Mouse (Mus musculus): Measurements from ENCODE around the gene Rbms3. TPM values are rescaled to one million over a fixed set of nuclear protein-coding genes. Genes with fewer than 3 reads are reported as not detected.

Rbms3 gene
- total and polyA plus RNA-seq, 2 experiments: 2.4 to 4.0 TPM

DNA sequence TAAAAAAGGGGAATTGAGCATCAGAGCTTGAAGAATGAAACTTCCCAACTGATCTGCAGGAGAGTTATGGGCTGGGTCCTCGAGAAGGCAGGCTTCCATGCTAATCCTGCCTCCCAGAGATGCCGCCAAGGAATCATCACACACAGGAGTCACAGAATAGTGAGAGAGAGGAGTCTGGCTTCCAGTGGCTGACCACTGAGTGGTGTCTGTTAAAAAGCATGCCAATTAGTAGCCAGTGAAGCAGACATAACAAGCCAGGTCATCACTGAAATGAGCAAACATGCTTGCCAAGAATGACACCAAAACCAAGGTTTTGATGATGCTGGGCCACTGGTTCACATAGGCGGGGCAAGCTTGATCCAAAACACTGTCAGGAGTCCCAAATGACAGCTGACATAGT is 441.3 kb downstream of the Rbms3 start:
- WGBS: 81% methylated on average over 3 of the region's 3 CpGs
- no peaks in the 10 kb centered on the region for H3K36me3 ChIP-seq (ENCODE audit: control insufficient read depth, insufficient read depth, low read length)
- TF ChIP-seq POLR2A (IDR thresholded peaks at IDR 0.05; ENCODE audit: extremely low read depth, insufficient read depth, low read length) (no peak), CTCF (IDR thresholded peaks at IDR 0.05; ENCODE audit: low read depth, low read length) (no peak)

DNA sequence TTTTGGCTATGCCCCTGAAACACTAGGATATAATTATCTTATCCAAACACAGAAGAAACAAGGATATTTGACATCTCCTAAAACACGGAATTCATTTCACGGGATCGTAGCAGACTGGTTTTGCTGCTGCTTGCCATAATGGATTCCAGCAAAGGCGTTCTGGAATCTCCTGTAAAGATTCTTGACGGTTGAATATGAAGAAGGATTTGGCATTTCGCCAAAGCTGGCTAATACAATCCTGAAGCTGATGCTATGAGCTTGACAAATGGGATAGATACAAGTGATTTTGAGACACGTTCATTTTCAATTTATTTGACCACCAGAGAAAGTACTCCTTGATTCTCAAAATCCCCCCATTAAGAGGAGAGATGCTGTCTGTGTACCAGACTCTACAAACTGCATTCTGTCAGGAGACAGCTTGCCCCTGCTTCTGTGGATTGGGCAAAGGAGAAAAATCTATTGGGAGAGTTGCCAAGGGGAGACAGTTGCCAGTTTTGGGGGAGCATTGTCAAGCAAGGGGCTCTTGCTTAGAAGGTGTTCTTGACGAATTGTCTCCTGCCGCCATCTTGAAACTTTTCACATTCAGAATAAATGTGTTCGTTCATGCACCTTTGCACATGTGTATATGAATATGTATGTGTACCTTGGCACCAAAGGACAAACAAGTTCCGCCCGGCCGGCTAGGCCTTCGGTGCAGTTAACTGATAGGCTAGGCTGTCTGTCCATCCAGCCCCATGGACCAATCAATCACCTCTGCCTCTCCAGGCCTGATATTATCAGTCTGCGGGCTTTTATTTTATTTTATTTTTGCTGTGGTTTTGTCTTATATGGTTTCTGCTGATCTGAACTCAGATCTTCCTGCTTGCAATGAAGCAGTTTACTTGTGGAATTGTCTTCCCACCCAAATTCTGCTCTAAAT is 442.3 kb downstream of the Rbms3 start:
- Histone ChIP-seq H3K4me1 (ENCODE audit: control insufficient read depth, insufficient read depth, low read length) (no peaks in the 10 kb centered on the region), H3K27me3 (ENCODE audit: control insufficient read depth, insufficient read depth, low read length) (no peaks in the 10 kb centered on the region), H3K9ac (ENCODE audit: low read depth, low read length) (no peak overlapping the region), H3K4me3 (ENCODE audit: insufficient read depth, low read depth, low read length) (no peak overlapping the region), H3K36me3 (ENCODE audit: control insufficient read depth, insufficient read depth, low read length) (no peaks in the 10 kb centered on the region), H3K27ac (replicated peaks; ENCODE audit: insufficient read depth, low read depth, low read length) (no peak overlapping the region), H3K79me2 (ENCODE audit: control insufficient read depth, insufficient read depth, low read length) (no peaks in the 10 kb centered on the region)
- WGBS: 91% methylated on average over 15 of the region's 15 CpGs
- TF ChIP-seq CTCF (IDR thresholded peaks at IDR 0.05; ENCODE audit: low read depth, low read length) (no peak), POLR2A (IDR thresholded peaks at IDR 0.05; ENCODE audit: extremely low read depth, insufficient read depth, low read length) (no peak)
- no peak for DNase-seq (ENCODE audit: extremely low read depth, low read depth, low spot score)

More for the DNA sequence above, 441.3 kb downstream of the Rbms3 start:
- Histone ChIP-seq H3K79me2 (ENCODE audit: control insufficient read depth, insufficient read depth, low read length) (no peaks in the 10 kb centered on the region), H3K27ac (replicated peaks; ENCODE audit: insufficient read depth, low read depth, low read length) (no peak overlapping the region), H3K9ac (ENCODE audit: low read depth, low read length) (no peak overlapping the region), H3K27me3 (ENCODE audit: control insufficient read depth, insufficient read depth, low read length) (no peaks in the 10 kb centered on the region), H3K4me1 (ENCODE audit: control insufficient read depth, insufficient read depth, low read length) (no peaks in the 10 kb centered on the region), H3K4me3 (ENCODE audit: insufficient read depth, low read depth, low read length) (no peak overlapping the region)
- no peak for DNase-seq (ENCODE audit: extremely low read depth, low read depth, low spot score)

DNA sequence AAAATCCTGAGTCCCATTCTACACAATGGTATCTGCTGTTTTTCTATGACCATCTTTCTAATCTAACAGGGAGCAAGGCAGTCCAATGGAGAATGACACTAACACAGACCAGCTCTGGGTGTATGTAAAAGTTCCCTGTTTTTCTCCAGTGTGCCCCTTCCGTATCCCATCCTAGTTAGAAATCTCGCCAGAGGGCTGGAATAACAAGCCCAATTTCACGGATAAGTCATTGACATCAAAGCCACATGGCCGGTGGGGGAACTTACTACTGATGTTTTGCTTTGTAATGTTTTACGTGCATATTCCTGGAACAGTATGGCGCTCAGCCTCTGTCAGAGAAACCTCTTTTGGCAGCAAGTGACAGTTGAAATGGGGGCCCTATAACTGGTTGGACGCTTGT is 449.1 kb downstream of the Rbms3 start:
- Histone ChIP-seq H3K27me3 (ENCODE audit: control insufficient read depth, insufficient read depth, low read length) (no peaks in the 10 kb centered on the region), H3K9ac (ENCODE audit: low read depth, low read length) (no peak overlapping the region), H3K27ac (replicated peaks; ENCODE audit: insufficient read depth, low read depth, low read length) (no peak overlapping the region), H3K36me3 (ENCODE audit: control insufficient read depth, insufficient read depth, low read length) (no peaks in the 10 kb centered on the region), H3K79me2 (ENCODE audit: control insufficient read depth, insufficient read depth, low read length) (no peaks in the 10 kb centered on the region), H3K4me3 (ENCODE audit: insufficient read depth, low read depth, low read length) (no peak overlapping the region), H3K4me1 (ENCODE audit: control insufficient read depth, insufficient read depth, low read length) (no peaks in the 10 kb centered on the region)
- DNase-seq (ENCODE audit: extremely low read depth, low read depth, low spot score): no peak
- TF ChIP-seq POLR2A (IDR thresholded peaks at IDR 0.05; ENCODE audit: extremely low read depth, insufficient read depth, low read length) (no peak), CTCF (IDR thresholded peaks at IDR 0.05; ENCODE audit: low read depth, low read length) (no peak)
- WGBS: 90% methylated on average over 7 of the region's 7 CpGs

DNA sequence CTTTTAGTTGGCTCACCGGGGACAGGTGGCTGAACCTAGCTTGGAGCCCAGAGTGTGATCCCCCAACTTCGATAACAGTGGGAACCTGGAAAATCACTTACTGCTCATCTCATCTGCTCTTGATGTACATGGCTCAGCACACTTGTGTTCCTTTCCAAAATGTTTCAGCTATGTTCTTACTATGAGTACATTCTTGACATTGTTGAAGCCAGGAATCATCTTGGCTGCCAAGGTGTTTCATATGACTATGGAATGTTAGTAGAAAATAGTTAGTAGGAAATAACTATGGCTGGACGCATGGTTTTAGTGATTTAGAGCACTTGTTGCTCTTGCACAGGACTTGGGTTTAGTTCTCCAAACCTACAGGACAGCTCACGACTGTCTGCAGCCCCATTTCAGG is 451.3 kb downstream of the Rbms3 start:
- Histone ChIP-seq H3K4me3 (ENCODE audit: insufficient read depth, low read depth, low read length) (no peak overlapping the region), H3K79me2 (ENCODE audit: control insufficient read depth, insufficient read depth, low read length) (no peaks in the 10 kb centered on the region), H3K27me3 (ENCODE audit: control insufficient read depth, insufficient read depth, low read length) (no peaks in the 10 kb centered on the region), H3K9ac (ENCODE audit: low read depth, low read length) (no peak overlapping the region), H3K4me1 (ENCODE audit: control insufficient read depth, insufficient read depth, low read length) (no peaks in the 10 kb centered on the region), H3K27ac (replicated peaks; ENCODE audit: insufficient read depth, low read depth, low read length) (no peak overlapping the region), H3K36me3 (ENCODE audit: control insufficient read depth, insufficient read depth, low read length) (no peaks in the 10 kb centered on the region)
- WGBS: 93% methylated on average over 4 of the region's 4 CpGs
- DNase-seq (ENCODE audit: extremely low read depth, low read depth, low spot score): no peak
- TF ChIP-seq CTCF (IDR thresholded peaks at IDR 0.05; ENCODE audit: low read depth, low read length): no peak
- TF ChIP-seq POLR2A (IDR thresholded peaks at IDR 0.05; ENCODE audit: extremely low read depth, insufficient read depth, low read length): no peak

DNA sequence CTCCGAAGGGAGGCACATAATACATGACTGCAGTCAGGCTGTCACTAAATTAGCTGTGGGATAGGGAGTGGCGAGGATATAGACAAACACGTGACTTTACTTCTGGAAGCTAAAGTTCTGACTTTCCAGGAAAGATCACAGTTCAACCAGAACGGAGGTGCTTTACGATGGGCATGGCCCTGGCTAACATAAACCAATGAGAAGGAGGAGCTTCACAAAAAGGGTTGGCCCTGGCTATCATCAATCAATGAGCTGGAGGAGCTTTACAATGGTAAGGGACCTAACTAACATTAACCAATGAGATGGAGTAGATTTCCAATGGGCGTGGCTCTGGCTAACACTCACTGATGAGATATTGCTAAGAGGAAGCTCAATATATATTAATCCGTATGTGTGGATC is 457.2 kb downstream of the Rbms3 start:
- no peak for TF ChIP-seq POLR2A (IDR thresholded peaks at IDR 0.05; ENCODE audit: extremely low read depth, insufficient read depth, low read length)
- no peak for TF ChIP-seq CTCF (IDR thresholded peaks at IDR 0.05; ENCODE audit: low read depth, low read length)
- H3K27ac ChIP-seq (replicated peaks; ENCODE audit: insufficient read depth, low read depth, low read length): no peak overlapping the region
- no peak overlapping the region for H3K9ac ChIP-seq (ENCODE audit: low read depth, low read length)
- no peak overlapping the region for H3K4me3 ChIP-seq (ENCODE audit: insufficient read depth, low read depth, low read length)
- H3K36me3 ChIP-seq (ENCODE audit: control insufficient read depth, insufficient read depth, low read length): no peaks in the 10 kb centered on the region
- no peaks in the 10 kb centered on the region for H3K27me3 ChIP-seq (ENCODE audit: control insufficient read depth, insufficient read depth, low read length)
- no peaks in the 10 kb centered on the region for H3K79me2 ChIP-seq (ENCODE audit: control insufficient read depth, insufficient read depth, low read length)
- 87% methylated on average over 7 of the region's 7 CpGs for WGBS
- H3K4me1 ChIP-seq (ENCODE audit: control insufficient read depth, insufficient read depth, low read length): no peaks in the 10 kb centered on the region
- DNase-seq (ENCODE audit: extremely low read depth, low read depth, low spot score): no peak

DNA sequence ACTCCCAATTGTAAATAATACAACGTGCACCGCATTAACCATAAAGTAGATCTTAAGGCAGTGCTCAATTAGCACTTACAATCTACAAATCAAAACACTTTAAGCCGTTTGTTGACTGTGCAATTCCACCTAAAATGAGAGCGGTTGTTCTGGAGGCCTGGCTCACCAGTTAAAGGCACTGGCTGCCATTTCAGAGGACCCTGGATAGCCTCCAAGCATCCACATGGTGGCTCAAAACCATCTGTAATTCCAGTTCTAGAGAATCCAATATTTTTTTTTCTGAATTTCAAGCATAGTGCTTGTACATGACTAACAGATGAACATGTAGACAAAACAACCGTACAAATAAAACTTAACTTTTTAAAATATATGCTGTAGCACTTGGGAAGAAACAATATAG is 460.5 kb downstream of the Rbms3 start:
- DNase-seq (ENCODE audit: extremely low read depth, low read depth, low spot score): no peak
- Histone ChIP-seq H3K79me2 (ENCODE audit: control insufficient read depth, insufficient read depth, low read length) (no peaks in the 10 kb centered on the region), H3K27me3 (ENCODE audit: control insufficient read depth, insufficient read depth, low read length) (no peaks in the 10 kb centered on the region), H3K4me1 (ENCODE audit: control insufficient read depth, insufficient read depth, low read length) (no peaks in the 10 kb centered on the region), H3K27ac (replicated peaks; ENCODE audit: insufficient read depth, low read depth, low read length) (no peak overlapping the region), H3K4me3 (ENCODE audit: insufficient read depth, low read depth, low read length) (no peak overlapping the region), H3K9ac (ENCODE audit: low read depth, low read length) (no peak overlapping the region), H3K36me3 (ENCODE audit: control insufficient read depth, insufficient read depth, low read length) (no peaks in the 10 kb centered on the region)
- 89% methylated on average over 5 of the region's 5 CpGs for WGBS
- TF ChIP-seq CTCF (IDR thresholded peaks at IDR 0.05; ENCODE audit: low read depth, low read length): no peak
- no peak for TF ChIP-seq POLR2A (IDR thresholded peaks at IDR 0.05; ENCODE audit: extremely low read depth, insufficient read depth, low read length)

All from liver, adult 2 months (tissue).